Mouse (Mus musculus): ENCODE results near the gene Krtdap.
A peak's percentile ranks its signal among the peaks of the same experiment; 100 is the strongest.

DNA sequence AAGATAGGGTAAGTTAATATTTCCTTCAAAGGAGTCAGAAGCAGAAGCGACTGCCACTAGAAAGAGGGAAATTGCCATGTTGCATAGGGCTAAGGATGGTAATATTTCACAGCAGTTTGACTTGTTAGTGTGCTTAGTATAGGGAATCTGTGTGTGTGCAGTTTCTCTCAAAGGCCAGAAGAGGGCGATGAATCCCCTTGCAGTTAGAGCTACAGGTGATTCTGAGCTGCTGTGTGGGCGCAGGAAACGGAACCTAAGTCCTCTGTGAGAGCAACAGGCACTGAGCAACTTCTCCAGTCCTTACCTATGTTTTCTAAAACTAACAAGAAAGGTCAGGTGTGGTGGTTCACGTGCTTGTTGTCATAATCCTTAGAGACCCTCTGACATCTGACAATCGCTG lies 22.6 kb downstream of the Krtdap start:
- peak; percentile 62 for TF ChIP-seq CTCF (IDR thresholded peaks at IDR 0.05; ENCODE audit: low read depth)
- TF ChIP-seq EP300 (IDR thresholded peaks at IDR 0.05; ENCODE audit: low read depth): no peak

All from liver, embryonic 14.5 days (tissue).